Mouse (Mus musculus): ENCODE results near the gene Prl3d1. TPM values are rescaled to one million over a fixed set of nuclear protein-coding genes. Genes with fewer than 3 reads are reported as not detected.

The Prl3d1 gene
- not detected for polyA plus RNA-seq (2017; shearing (Covaris generic))

DNA sequence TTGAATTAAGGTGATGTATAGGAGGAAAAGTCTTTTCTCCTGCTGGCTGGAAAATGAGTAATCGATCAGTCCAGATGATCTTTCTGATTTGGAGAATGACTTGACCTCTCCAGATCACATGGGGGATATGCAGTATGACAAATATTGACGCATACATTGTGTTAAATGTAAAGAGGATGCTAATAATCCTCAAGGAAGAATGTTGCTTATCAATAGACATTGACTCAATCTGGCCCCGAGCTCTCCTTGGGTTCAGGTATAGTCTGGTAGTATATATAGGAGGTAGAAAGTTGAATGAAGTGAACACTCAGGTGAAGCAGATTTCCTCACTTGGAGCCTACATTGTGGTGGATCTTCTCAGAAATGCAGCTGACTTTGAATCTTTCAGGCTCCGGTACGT, at the start of gene Prl3d1:
Gene Prl3d1 (plus strand): TSS at position 301 of the 400 bp plus-strand sequence.

DNA sequence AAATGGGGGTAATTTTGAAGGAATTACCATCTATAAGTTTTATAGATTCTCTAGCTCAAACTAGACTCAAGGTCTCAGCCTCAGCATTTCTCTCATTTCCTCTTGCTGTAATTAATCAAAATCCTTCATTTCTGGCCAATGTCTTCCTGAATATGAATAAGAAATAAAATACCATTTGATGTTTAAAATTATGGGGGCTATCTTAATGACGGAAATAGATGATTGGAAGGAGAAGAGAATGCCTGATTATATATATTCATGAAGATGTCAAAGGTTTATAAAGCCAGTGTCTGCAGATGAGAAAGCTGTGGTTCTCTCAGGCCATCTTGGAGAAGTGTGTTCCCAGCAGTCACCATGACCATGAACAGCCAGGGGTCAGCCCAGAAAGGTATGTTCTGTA, 36.7 kb upstream of the Prl3d1 start, which contains the start of gene Prl:
Gene Prl (plus strand): TSS at position 301 of the 400 bp plus-strand sequence.

DNA sequence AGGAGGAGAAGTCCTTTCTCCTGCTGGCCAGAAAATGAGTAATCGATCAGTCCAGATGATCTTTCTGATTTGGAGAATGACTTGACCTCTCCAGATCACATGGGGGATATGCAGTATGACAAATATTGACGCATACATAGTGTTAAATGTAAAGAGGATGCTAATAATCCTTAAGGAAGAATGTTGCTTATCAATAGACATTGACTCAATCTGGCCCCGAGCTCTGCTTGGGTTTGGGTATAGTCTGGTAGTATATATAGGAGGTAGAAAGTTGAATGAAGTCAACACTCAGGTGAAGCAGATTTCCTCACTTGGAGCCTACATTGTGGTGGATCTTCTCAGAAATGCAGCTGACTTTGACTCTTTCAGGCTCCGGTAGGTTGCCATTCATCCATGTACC, 27.4 kb downstream of the Prl3d1 start, which contains the start of gene Prl3d2:
Gene Prl3d2 (plus strand): TSS at position 301 of the 400 bp plus-strand sequence.

Other genes starting within 250 kb of the Prl3d1 start
- gene Prl, start 36.6 kb upstream of the Prl3d1 start, polyA plus RNA-seq (2017; shearing (Covaris generic)): 0.51 TPM
- not detected for gene Prl3d2, start 27.5 kb downstream of the Prl3d1 start, polyA plus RNA-seq (2017; shearing (Covaris generic))
- not detected for gene Prl3d3, start 62.6 kb downstream of the Prl3d1 start, polyA plus RNA-seq (2017; shearing (Covaris generic))
- not detected for gene Prl3c1, start 102.5 kb downstream of the Prl3d1 start, polyA plus RNA-seq (2017; shearing (Covaris generic))
- not detected for gene Prl3b1, start 147.7 kb downstream of the Prl3d1 start, polyA plus RNA-seq (2017; shearing (Covaris generic))
- gene Prl3a1, start 165.2 kb downstream of the Prl3d1 start, polyA plus RNA-seq (2017; shearing (Covaris generic)): not detected
- gene Prl6a1, start 218.4 kb downstream of the Prl3d1 start, polyA plus RNA-seq (2017; shearing (Covaris generic)): 0.60 TPM

All from effector memory CD4-positive, alpha-beta T cell, adult 7 months (primary cell).